Mouse (Mus musculus): Measurements from ENCODE around the gene Gcnt7. TPM values are rescaled to one million over a fixed set of nuclear protein-coding genes. Genes with fewer than 3 reads are reported as not detected.

Gene Gcnt7
- polyA plus RNA-seq, 1 experiment, result not detected

- no peak for TF ChIP-seq CTCF (IDR thresholded peaks at IDR 0.05; ENCODE audit: extremely low read depth, insufficient read depth, insufficient read length, insufficient replicate concordance)
- no peak for TF ChIP-seq POLR2A (IDR thresholded peaks at IDR 0.05; ENCODE audit: low read depth, low read length)
- H3K36me3 ChIP-seq (ENCODE audit: control insufficient read depth, insufficient read depth, low read length), result no peaks in the 10 kb centered on the region
- WGBS, result 90% methylated on average over 11 of the region's 11 CpGs
Measured at GRCm38 (mm10) chr2:172411091-172411490, 47.3 kb downstream of the Gcnt7 start.

GRCm38 (mm10) chr2:172410686-172411085, 47.7 kb downstream of the Gcnt7 start:
- Histone ChIP-seq H3K27ac (ENCODE audit: insufficient read depth, low read length) (no peak overlapping the region), H3K4me3 (ENCODE audit: extremely low read depth, insufficient read depth, insufficient read length) (no peak overlapping the region), H3K36me3 (ENCODE audit: control insufficient read depth, insufficient read depth, low read length) (no peaks in the 10 kb centered on the region), H3K27me3 (ENCODE audit: control insufficient read depth, insufficient read depth, low read length) (no peaks in the 10 kb centered on the region), H3K4me1 (ENCODE audit: control insufficient read depth, insufficient read depth, insufficient read length) (peaks cover 9% of the 10 kb centered on the region)
- DNase-seq (ENCODE audit: low read depth in 1 of 2, low spot score in 2 of 2), result no peak
- WGBS, result 91% methylated on average over 2 of the region's 2 CpGs
- no peak for TF ChIP-seq POLR2A (IDR thresholded peaks at IDR 0.05; ENCODE audit: low read depth, low read length)
- no peak for TF ChIP-seq CTCF (IDR thresholded peaks at IDR 0.05; ENCODE audit: extremely low read depth, insufficient read depth, insufficient read length, insufficient replicate concordance)

More at GRCm38 (mm10) chr2:172411091-172411490, 47.3 kb downstream of the Gcnt7 start:
- Histone ChIP-seq H3K27ac (ENCODE audit: insufficient read depth, low read length) (no peak overlapping the region), H3K27me3 (ENCODE audit: control insufficient read depth, insufficient read depth, low read length) (no peaks in the 10 kb centered on the region), H3K4me1 (ENCODE audit: control insufficient read depth, insufficient read depth, insufficient read length) (peaks cover 9% of the 10 kb centered on the region), H3K4me3 (ENCODE audit: extremely low read depth, insufficient read depth, insufficient read length) (no peak overlapping the region)
- no peak for DNase-seq (ENCODE audit: low read depth in 1 of 2, low spot score in 2 of 2)

- Histone ChIP-seq H3K27me3 (ENCODE audit: control insufficient read depth, insufficient read depth, low read length) (no peaks in the 10 kb centered on the region), H3K36me3 (ENCODE audit: control insufficient read depth, insufficient read depth, low read length) (no peaks in the 10 kb centered on the region), H3K4me1 (ENCODE audit: control insufficient read depth, insufficient read depth, insufficient read length) (peaks cover 5% of the 10 kb centered on the region; the same call in 1 of the 2 replicates), H3K4me3 (ENCODE audit: extremely low read depth, insufficient read depth, insufficient read length) (no peak overlapping the region), H3K27ac (ENCODE audit: insufficient read depth, low read length) (no peak overlapping the region)
- DNase-seq (ENCODE audit: low read depth in 1 of 2, low spot score in 2 of 2), result no peak
- 67% methylated on average over 2 of the region's 2 CpGs for WGBS
- TF ChIP-seq POLR2A (IDR thresholded peaks at IDR 0.05; ENCODE audit: low read depth, low read length) (no peak), CTCF (IDR thresholded peaks at IDR 0.05; ENCODE audit: extremely low read depth, insufficient read depth, insufficient read length, insufficient replicate concordance) (no peak)
Measured at GRCm38 (mm10) chr2:172407499-172407898, 50.9 kb downstream of the Gcnt7 start.

GRCm38 (mm10) chr2:172406173-172406572, 52.2 kb downstream of the Gcnt7 start:
- H3K4me3 ChIP-seq (ENCODE audit: extremely low read depth, insufficient read depth, insufficient read length), result no peak overlapping the region
- 62% methylated on average over 4 of the region's 4 CpGs for WGBS
- H3K4me1 ChIP-seq (ENCODE audit: control insufficient read depth, insufficient read depth, insufficient read length), result peaks cover 12% of the 10 kb centered on the region; the same call in 1 of the 2 replicates
- H3K27me3 ChIP-seq (ENCODE audit: control insufficient read depth, insufficient read depth, low read length), result no peaks in the 10 kb centered on the region
- DNase-seq (ENCODE audit: low read depth in 1 of 2, low spot score in 2 of 2), result no peak
- H3K27ac ChIP-seq (ENCODE audit: insufficient read depth, low read length), result no peak overlapping the region
- no peak for TF ChIP-seq POLR2A (IDR thresholded peaks at IDR 0.05; ENCODE audit: low read depth, low read length)
- TF ChIP-seq CTCF (IDR thresholded peaks at IDR 0.05; ENCODE audit: extremely low read depth, insufficient read depth, insufficient read length, insufficient replicate concordance), result no peak
- no peaks in the 10 kb centered on the region for H3K36me3 ChIP-seq (ENCODE audit: control insufficient read depth, insufficient read depth, low read length)

- Histone ChIP-seq H3K27ac (ENCODE audit: insufficient read depth, low read length) (no peak overlapping the region), H3K36me3 (ENCODE audit: control insufficient read depth, insufficient read depth, low read length) (no peaks in the 10 kb centered on the region), H3K4me3 (ENCODE audit: extremely low read depth, insufficient read depth, insufficient read length) (no peak overlapping the region), H3K27me3 (ENCODE audit: control insufficient read depth, insufficient read depth, low read length) (no peaks in the 10 kb centered on the region), H3K4me1 (ENCODE audit: control insufficient read depth, insufficient read depth, insufficient read length) (peaks cover 17% of the 10 kb centered on the region)
- DNase-seq (ENCODE audit: low read depth in 1 of 2, low spot score in 2 of 2), result no peak
- 32% methylated on average over 3 of the region's 3 CpGs for WGBS
- no peak for TF ChIP-seq CTCF (IDR thresholded peaks at IDR 0.05; ENCODE audit: extremely low read depth, insufficient read depth, insufficient read length, insufficient replicate concordance)
- no peak for TF ChIP-seq POLR2A (IDR thresholded peaks at IDR 0.05; ENCODE audit: low read depth, low read length)
Measured at GRCm38 (mm10) chr2:172405011-172405410, 53.4 kb downstream of the Gcnt7 start.

- Histone ChIP-seq H3K4me1 (ENCODE audit: control insufficient read depth, insufficient read depth, insufficient read length) (peaks cover 21% of the 10 kb centered on the region), H3K36me3 (ENCODE audit: control insufficient read depth, insufficient read depth, low read length) (no peaks in the 10 kb centered on the region)
- WGBS, result 71% methylated on average over 7 of the region's 7 CpGs
Measured at GRCm38 (mm10) chr2:172404239-172404638, 54.2 kb downstream of the Gcnt7 start.

GRCm38 (mm10) chr2:172401116-172401825, 57.1 kb downstream of the Gcnt7 start:
- no peaks in the 10 kb centered on the region for H3K36me3 ChIP-seq (ENCODE audit: control insufficient read depth, insufficient read depth, low read length)
- TF ChIP-seq CTCF (IDR thresholded peaks at IDR 0.05; ENCODE audit: extremely low read depth, insufficient read depth, insufficient read length, insufficient replicate concordance) (no peak), POLR2A (IDR thresholded peaks at IDR 0.05; ENCODE audit: low read depth, low read length) (no peak)
- 17% methylated on average over 13 of the region's 13 CpGs for WGBS
- H3K4me1 ChIP-seq (ENCODE audit: control insufficient read depth, insufficient read depth, insufficient read length), result peaks cover 18% of the 10 kb centered on the region
- H3K27ac ChIP-seq (ENCODE audit: insufficient read depth, low read length), result peak overlapping the region; percentile 88
- 0 out of 2 replicates have a peak overlapping the region, but pooled peaks have one; percentile 15 for H3K4me3 ChIP-seq (ENCODE audit: extremely low read depth, insufficient read depth, insufficient read length)
- DNase-seq (ENCODE audit: low read depth in 1 of 2, low spot score in 2 of 2), result peak; percentile 62 to 88
- H3K27me3 ChIP-seq (ENCODE audit: control insufficient read depth, insufficient read depth, low read length), result no peaks in the 10 kb centered on the region

More at GRCm38 (mm10) chr2:172404239-172404638, 54.2 kb downstream of the Gcnt7 start:
- DNase-seq (ENCODE audit: low read depth in 1 of 2, low spot score in 2 of 2), result no peak
- no peak overlapping the region for H3K27ac ChIP-seq (ENCODE audit: insufficient read depth, low read length)
- TF ChIP-seq POLR2A (IDR thresholded peaks at IDR 0.05; ENCODE audit: low read depth, low read length) (no peak), CTCF (IDR thresholded peaks at IDR 0.05; ENCODE audit: extremely low read depth, insufficient read depth, insufficient read length, insufficient replicate concordance) (no peak)
- no peak overlapping the region for H3K4me3 ChIP-seq (ENCODE audit: extremely low read depth, insufficient read depth, insufficient read length)
- no peaks in the 10 kb centered on the region for H3K27me3 ChIP-seq (ENCODE audit: control insufficient read depth, insufficient read depth, low read length)

Other genes with a start within 250 kb of the Gcnt7 start
- not detected in 2 replicates for gene Mc3r, start 210.1 kb downstream of the Gcnt7 start, polyA plus RNA-seq (2012; rRNA removed)
- 15.0 and 18.1 TPM in 2 replicates for gene Fam210b, start 113.0 kb downstream of the Gcnt7 start, polyA plus RNA-seq (2012; rRNA removed)
- 8.1 and 10.0 TPM in 2 replicates for gene Aurka, start 88.1 kb downstream of the Gcnt7 start, polyA plus RNA-seq (2012; rRNA removed)
- 26.0 and 31.5 TPM in 2 replicates for gene Cstf1, start 87.9 kb downstream of the Gcnt7 start, polyA plus RNA-seq (2012; rRNA removed)
- 1.6 and 2.0 TPM in 2 replicates for gene Cass4, start 64.8 kb downstream of the Gcnt7 start, polyA plus RNA-seq (2012; rRNA removed)
- 30.9 and 35.0 TPM in 2 replicates for gene Rtf2, start 18.0 kb downstream of the Gcnt7 start, polyA plus RNA-seq (2012; rRNA removed)
- 0.21 TPM in 1 of 2 replicates, not detected in the other for gene Fam209, start 13.9 kb upstream of the Gcnt7 start, polyA plus RNA-seq (2012; rRNA removed)
- not detected in 2 replicates for gene Tfap2c, start 91.0 kb upstream of the Gcnt7 start, polyA plus RNA-seq (2012; rRNA removed)

All from spleen, adult 2 months (tissue).